Mouse (Mus musculus) left cerebral cortex, adult 18-20 months (tissue): ENCODE measurements at regions not wholly inside any gene's neighbourhood (a gene's known extent, or its start where the extent isn't known, plus 50 kb on each side); places are given as distances from the start of the nearest gene placed in this dataset.

Source experiments
- DNase-seq, 2 experiments: peaks; one replicate each; pipeline ENCODE4 v3.0.0; 2021 to 2022; ENCODE audit warnings: low spot score in 2 of 2, mixed read lengths in 1 of 2

- no peak for DNase-seq
Measured at GRCm38 (mm10) chr16:74984207-74984606, 572.6 kb upstream of the Robo2 start.

GRCm38 (mm10) chr16:74966099-74966498, 554.5 kb upstream of the Robo2 start:
- DNase-seq: peak in 1 of 2 experiments; percentile 2

GRCm38 (mm10) chr16:74929739-74930138, 518.1 kb upstream of the Robo2 start:
- no peak for DNase-seq

- peak; percentile 43 to 51 for DNase-seq
Measured at GRCm38 (mm10) chr16:74900835-74901234, 489.2 kb upstream of the Robo2 start.

- no peak for DNase-seq
Measured at GRCm38 (mm10) chr16:74887724-74888123, 476.1 kb upstream of the Robo2 start.

GRCm38 (mm10) chr16:74878603-74879002, 467.0 kb upstream of the Robo2 start:
- no peak for DNase-seq

- DNase-seq: peak; percentile 14 to 17
Measured at GRCm38 (mm10) chr16:74873756-74874155, 462.1 kb upstream of the Robo2 start.

- no peak for DNase-seq
Measured at GRCm38 (mm10) chr16:74857752-74858151, 446.1 kb upstream of the Robo2 start.

- DNase-seq: no peak
Measured at GRCm38 (mm10) chr16:74840006-74840405, 428.4 kb upstream of the Robo2 start.

GRCm38 (mm10) chr16:74814386-74814785, 402.8 kb upstream of the Robo2 start:
- no peak for DNase-seq

- DNase-seq: no peak
Measured at GRCm38 (mm10) chr16:74809154-74809825, 397.7 kb upstream of the Robo2 start.

GRCm38 (mm10) chr16:74806775-74807174, 395.1 kb upstream of the Robo2 start:
- no peak for DNase-seq

- peak; percentile 69 to 74 for DNase-seq
Measured at GRCm38 (mm10) chr16:74801296-74801695, 389.7 kb upstream of the Robo2 start.

- no peak for DNase-seq
Measured at GRCm38 (mm10) chr16:74796303-74796653, 384.7 kb upstream of the Robo2 start.

- no peak for DNase-seq
Measured at GRCm38 (mm10) chr16:74795360-74796302, 384.0 kb upstream of the Robo2 start.

- DNase-seq: no peak
Measured at GRCm38 (mm10) chr16:74785365-74786119, 373.9 kb upstream of the Robo2 start.

- DNase-seq: no peak
Measured at GRCm38 (mm10) chr16:74780388-74780787, 368.8 kb upstream of the Robo2 start.

GRCm38 (mm10) chr16:74768264-74768663, 356.6 kb upstream of the Robo2 start:
- DNase-seq: no peak

GRCm38 (mm10) chr16:74756720-74757345, 345.2 kb upstream of the Robo2 start:
- DNase-seq: no peak

- DNase-seq: no peak
Measured at GRCm38 (mm10) chr16:74750900-74751299, 339.3 kb upstream of the Robo2 start.

GRCm38 (mm10) chr16:74749006-74749405, 337.4 kb upstream of the Robo2 start:
- DNase-seq: no peak
